Mouse (Mus musculus) stomach, postnatal 0 days (tissue): Measurements from ENCODE around the gene Slc3a2. TPM values are rescaled to one million over a fixed set of nuclear protein-coding genes. Genes with fewer than 3 reads are reported as not detected.

Experiments used
- ATAC-seq: fragments of 200-750 bp; cut with Nextera tagmentation; 2 replicates; pipeline ENCODE4 v1.8.0; 2017; ENCODE audit not compliant: low FRiP score, low TSS enrichment
- DNase-seq: peaks from one replicate; pipeline ENCODE4 v3.0.0-alpha.2; 2016; ENCODE audit warnings: low spot score
- H3K27ac ChIP-seq: fragments of 300-500 bp; sonication (generic); replicated peaks from 2 replicates; pipeline ENCODE4 v1.5.1; 2014; ENCODE audit warnings: mild to moderate bottlenecking, control low read depth
- H3K27me3 ChIP-seq: fragments of 300-500 bp; sonication (generic); 2 replicates; pipeline ENCODE4 v1.6.1; 2014; ENCODE audit warnings: low read length; ENCODE audit not compliant: control insufficient read depth, insufficient read depth
- H3K36me3 ChIP-seq: fragments of 300-500 bp; sonication (generic); 2 replicates; pipeline ENCODE4 v1.6.1; 2014; ENCODE audit warnings: low read length, mixed read lengths; ENCODE audit not compliant: control insufficient read depth, insufficient read depth
- H3K4me1 ChIP-seq: fragments of 300-500 bp; sonication (generic); replicated peaks from 2 replicates; pipeline ENCODE4 v1.6.1; 2014; ENCODE audit warnings: antibody characterized with exemption; ENCODE audit not compliant: control insufficient read depth, insufficient read depth
- H3K4me2 ChIP-seq: fragments of 300-500 bp; sonication (generic); replicated peaks from 2 replicates; pipeline ENCODE4 v1.6.1; 2014; ENCODE audit warnings: low read depth, mild to moderate bottlenecking, control low read depth, moderate library complexity
- H3K4me3 ChIP-seq: fragments of 300-500 bp; sonication (generic); 2 replicates; pipeline ENCODE4 v1.5.1; 2014; ENCODE audit warnings: low read depth, low read length, control low read depth
- H3K9ac ChIP-seq: fragments of 300-500 bp; sonication (generic); 2 replicates; pipeline ENCODE4 v1.6.1; 2014; ENCODE audit warnings: mild to moderate bottlenecking, low read length, control low read depth, mixed read lengths
- H3K9me3 ChIP-seq: fragments of 300-500 bp; sonication (generic); 2 replicates; pipeline ENCODE4 v1.6.1; 2016; ENCODE audit warnings: low read length; ENCODE audit not compliant: control insufficient read depth
- CTCF ChIP-seq: IDR thresholded peaks from 2 replicates; pipeline ENCODE4 v1.5.1; 2016; ENCODE audit warnings: antibody characterized with exemption, low read depth, mild to moderate bottlenecking, moderate library complexity
- EP300 ChIP-seq: optimal IDR thresholded peaks from 2 replicates; pipeline ENCODE3; 2016; ENCODE audit warnings: antibody characterized with exemption
- WGBS: fragments of 180-500 bp; shearing (Covaris S2); extraction: QIAGEN DNeasy Blood & Tissue Kit; methylation state at CpG from one replicate; pipeline ENCODE4 v1.1.7; 2014; 5-methylcytosine and 5-hydroxymethylcytosine counted together
- polyA plus RNA-seq: library from polyadenylated mRNA; unstranded; fragments of >200 nt; fragmentation: Nextera tagmentation; extraction: Ambion mirVana; gene quantifications from 2 replicates; pipeline ENCODE4 v1.2.1, GENCODE M21; 2015

The Slc3a2 gene
- polyA plus RNA-seq, 1 experiment from 2014 or later = 82.5 TPM

DNA sequence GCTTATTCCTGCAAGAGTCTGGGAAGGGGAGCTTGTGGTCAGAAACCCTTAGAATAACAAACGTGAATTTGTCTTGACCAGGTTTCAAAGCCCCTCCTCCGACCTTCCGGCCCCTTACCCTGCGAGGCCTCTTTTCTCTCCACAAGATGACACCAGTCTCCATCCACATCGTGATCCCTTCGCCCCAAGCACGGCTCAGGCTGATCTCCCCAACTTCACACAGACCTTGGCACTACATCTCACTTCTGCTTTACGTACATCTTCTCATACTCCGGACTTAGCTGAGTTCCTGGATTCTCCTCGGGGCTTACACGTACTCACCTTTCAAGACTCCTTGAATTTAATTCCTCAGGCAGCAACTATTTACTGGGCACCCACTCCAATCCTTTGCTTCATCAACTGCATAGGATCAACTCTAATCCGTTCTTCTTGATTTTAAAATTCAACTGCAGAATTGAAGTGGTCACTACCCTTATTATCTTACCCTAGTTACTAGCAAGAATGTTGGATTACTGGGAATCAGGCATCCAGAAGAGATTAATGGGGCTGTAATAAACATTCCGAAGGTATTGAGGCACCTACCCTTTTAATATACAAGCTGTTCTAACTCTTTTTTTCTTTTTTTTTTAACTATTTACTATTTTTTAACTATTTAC is 9.0 kb downstream of the Slc3a2 start:
- TF ChIP-seq EP300 = no peak
- TF ChIP-seq CTCF = no peak
- Histone ChIP-seq H3K9me3 (no peaks in the 10 kb centered on the region), H3K4me3 (peak overlapping the region; percentile 96), H3K4me1 (peaks cover 5% of the 10 kb centered on the region; the same call in 1 of the 2 replicates), H3K36me3 (peaks cover 9% of the 10 kb centered on the region), H3K27me3 (no peaks in the 10 kb centered on the region), H3K9ac (peak overlapping the region; percentile 94), H3K27ac (peak overlapping the region; percentile 98), H3K4me2 (peak overlapping the region; percentile 67)
- ATAC-seq (no peak), DNase-seq (no peak)
- 6% methylated on average over 13 of the region's 13 CpGs for WGBS

- H3K9me3 ChIP-seq = no peaks in the 10 kb centered on the region
- peak overlapping the region; percentile 98 for H3K27ac ChIP-seq
- peak overlapping the region; percentile 96 for H3K4me3 ChIP-seq
- TF ChIP-seq CTCF (peak; percentile 83), EP300 (no peak)
- ATAC-seq = peak; percentile 87
- H3K36me3 ChIP-seq = peaks cover 12% of the 10 kb centered on the region
- DNase-seq = peak; percentile 94
- H3K4me1 ChIP-seq = peaks cover 5% of the 10 kb centered on the region; the same call in 1 of the 2 replicates
- no peaks in the 10 kb centered on the region for H3K27me3 ChIP-seq
- H3K4me2 ChIP-seq = peak overlapping the region; percentile 67
- peak overlapping the region; percentile 94 for H3K9ac ChIP-seq
- WGBS = under 1% methylated on average over 45 of the region's 51 CpGs
These were observed 9.7 kb downstream of the Slc3a2 start for GRCm38 (mm10) chr19:8713306-8713996.

GRCm38 (mm10) chr19:8712870-8713305 is 10.3 kb downstream of the Slc3a2 start:
- no peak for TF ChIP-seq CTCF
- TF ChIP-seq EP300 = peak; percentile 63
- peak overlapping the region; percentile 98 for H3K27ac ChIP-seq
- H3K27me3 ChIP-seq = no peaks in the 10 kb centered on the region
- H3K9ac ChIP-seq = peak overlapping the region; percentile 94
- H3K36me3 ChIP-seq = peaks cover 16% of the 10 kb centered on the region
- peak overlapping the region; percentile 67 for H3K4me2 ChIP-seq
- WGBS = under 1% methylated on average over 13 of the region's 13 CpGs
- peak overlapping the region; percentile 96 for H3K4me3 ChIP-seq
- DNase-seq = peak; percentile 81
- H3K9me3 ChIP-seq = no peaks in the 10 kb centered on the region
- H3K4me1 ChIP-seq = peaks cover 5% of the 10 kb centered on the region; the same call in 1 of the 2 replicates
- peak; percentile 83 for ATAC-seq

- Histone ChIP-seq H3K4me2 (peak overlapping the region; percentile 67), H3K27ac (peak overlapping the region; percentile 98), H3K36me3 (peaks cover 22% of the 10 kb centered on the region), H3K4me1 (peaks cover 5% of the 10 kb centered on the region; the same call in 1 of the 2 replicates), H3K4me3 (peak overlapping the region; percentile 96), H3K9ac (peak overlapping the region; percentile 94), H3K27me3 (no peaks in the 10 kb centered on the region), H3K9me3 (no peaks in the 10 kb centered on the region)
- DNase-seq (no peak), ATAC-seq (no peak)
- 41% methylated on average over 10 of the region's 10 CpGs for WGBS
- no peak for TF ChIP-seq EP300
- TF ChIP-seq CTCF = no peak
These were observed 11.0 kb downstream of the Slc3a2 start for GRCm38 (mm10) chr19:8711949-8712869.

DNA sequence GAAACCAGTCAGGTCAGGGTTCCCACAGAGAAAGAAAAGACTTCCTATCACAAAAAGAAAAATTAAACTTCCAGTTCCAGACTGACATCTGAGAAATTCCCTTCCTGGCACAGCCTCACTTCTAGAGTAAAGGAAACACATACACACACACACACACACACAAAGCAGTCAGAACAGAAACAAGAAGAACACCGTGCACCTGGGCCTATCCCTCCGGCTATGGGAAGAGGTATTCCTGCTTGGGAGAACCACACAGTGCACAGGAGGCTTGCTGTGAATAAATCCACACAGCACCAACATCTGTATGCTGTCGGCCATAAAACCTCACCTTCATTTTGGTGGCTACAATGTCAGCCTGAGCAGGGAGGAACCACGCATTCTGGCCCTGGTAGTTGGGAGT is 11.7 kb downstream of the Slc3a2 start:
- ATAC-seq (no peak), DNase-seq (no peak)
- Histone ChIP-seq H3K4me3 (peak overlapping the region; percentile 96), H3K4me1 (peaks cover 5% of the 10 kb centered on the region; the same call in 1 of the 2 replicates), H3K27ac (peak overlapping the region; percentile 98), H3K4me2 (peak overlapping the region; percentile 67), H3K9me3 (no peaks in the 10 kb centered on the region), H3K9ac (peak overlapping the region; percentile 94; the same call in 1 of the 2 replicates), H3K36me3 (peaks cover 25% of the 10 kb centered on the region), H3K27me3 (no peaks in the 10 kb centered on the region)
- TF ChIP-seq CTCF (no peak), EP300 (no peak)
- WGBS = 36% methylated on average over 4 of the region's 4 CpGs
